Mouse (Mus musculus): ENCODE data around the gene Adad1. TPM values are rescaled to one million over a fixed set of nuclear protein-coding genes. Genes with fewer than 3 reads are reported as not detected.

Adad1 gene
- polyA plus RNA-seq, 1 experiment from 2014 or later = 0.09 TPM

GRCm38 (mm10) chr3:37140168-37140906 lies 77.0 kb downstream of the Adad1 start:
- no peak for ATAC-seq
- TF ChIP-seq CTCF (IDR thresholded peaks at IDR 0.05; ENCODE audit: low read depth) = no peak
- H3K36me3 ChIP-seq (ENCODE audit: control insufficient read depth, insufficient read depth) = no peaks in the 10 kb centered on the region

GRCm38 (mm10) chr3:37141827-37142226 lies 78.5 kb downstream of the Adad1 start:
- Histone ChIP-seq H3K9ac (ENCODE audit: low read depth, low read length) (no peak overlapping the region), H3K4me3 (ENCODE audit: low read depth, low read length) (no peak overlapping the region), H3K9me3 (ENCODE audit: control insufficient read depth) (no peaks in the 10 kb centered on the region), H3K36me3 (ENCODE audit: control insufficient read depth, insufficient read depth) (no peaks in the 10 kb centered on the region), H3K27me3 (replicated peaks; ENCODE audit: control insufficient read depth, insufficient read depth, low read length) (no peaks in the 10 kb centered on the region), H3K4me2 (replicated peaks; ENCODE audit: low read depth) (no peak overlapping the region), H3K27ac (ENCODE audit: low read depth, low read length) (no peak overlapping the region), H3K4me1 (replicated peaks; ENCODE audit: control insufficient read depth, insufficient read depth, low read length) (no peaks in the 10 kb centered on the region)
- TF ChIP-seq CTCF (IDR thresholded peaks at IDR 0.05; ENCODE audit: low read depth) = no peak
- no peak for ATAC-seq
- 82% methylated on average over 2 of the region's 2 CpGs for WGBS

More at GRCm38 (mm10) chr3:37140168-37140906, 77.0 kb downstream of the Adad1 start:
- Histone ChIP-seq H3K4me1 (replicated peaks; ENCODE audit: control insufficient read depth, insufficient read depth, low read length) (no peaks in the 10 kb centered on the region), H3K27ac (ENCODE audit: low read depth, low read length) (no peak overlapping the region), H3K27me3 (replicated peaks; ENCODE audit: control insufficient read depth, insufficient read depth, low read length) (no peaks in the 10 kb centered on the region), H3K9me3 (ENCODE audit: control insufficient read depth) (no peaks in the 10 kb centered on the region), H3K9ac (ENCODE audit: low read depth, low read length) (no peak overlapping the region), H3K4me3 (ENCODE audit: low read depth, low read length) (no peak overlapping the region), H3K4me2 (replicated peaks; ENCODE audit: low read depth) (no peak overlapping the region)
- 85% methylated on average over 6 of the region's 6 CpGs for whole genome bisulfite sequencing

- TF ChIP-seq CTCF (IDR thresholded peaks at IDR 0.05; ENCODE audit: low read depth) = no peak
- H3K4me1 ChIP-seq (replicated peaks; ENCODE audit: control insufficient read depth, insufficient read depth, low read length) = no peaks in the 10 kb centered on the region
- no peaks in the 10 kb centered on the region for H3K36me3 ChIP-seq (ENCODE audit: control insufficient read depth, insufficient read depth)
- H3K4me2 ChIP-seq (replicated peaks; ENCODE audit: low read depth) = no peak overlapping the region
- no peak overlapping the region for H3K4me3 ChIP-seq (ENCODE audit: low read depth, low read length)
- WGBS = 45% methylated on average over 1 of the region's 1 CpGs
- H3K27me3 ChIP-seq (replicated peaks; ENCODE audit: control insufficient read depth, insufficient read depth, low read length) = no peaks in the 10 kb centered on the region
- H3K27ac ChIP-seq (ENCODE audit: low read depth, low read length) = no peak overlapping the region
- no peak for ATAC-seq
- no peaks in the 10 kb centered on the region for H3K9me3 ChIP-seq (ENCODE audit: control insufficient read depth)
- no peak overlapping the region for H3K9ac ChIP-seq (ENCODE audit: low read depth, low read length)
Observed at GRCm38 (mm10) chr3:37144979-37145378, 81.7 kb downstream of the Adad1 start.

- no peak for TF ChIP-seq CTCF (IDR thresholded peaks at IDR 0.05; ENCODE audit: low read depth)
- H3K27ac ChIP-seq (ENCODE audit: low read depth, low read length) = no peak overlapping the region
- H3K36me3 ChIP-seq (ENCODE audit: control insufficient read depth, insufficient read depth) = no peaks in the 10 kb centered on the region
- no peaks in the 10 kb centered on the region for H3K9me3 ChIP-seq (ENCODE audit: control insufficient read depth)
- H3K9ac ChIP-seq (ENCODE audit: low read depth, low read length) = no peak overlapping the region
- no peaks in the 10 kb centered on the region for H3K27me3 ChIP-seq (replicated peaks; ENCODE audit: control insufficient read depth, insufficient read depth, low read length)
- H3K4me2 ChIP-seq (replicated peaks; ENCODE audit: low read depth) = no peak overlapping the region
- 34% methylated on average over 8 of the region's 8 CpGs for WGBS
- H3K4me3 ChIP-seq (ENCODE audit: low read depth, low read length) = no peak overlapping the region
- H3K4me1 ChIP-seq (replicated peaks; ENCODE audit: control insufficient read depth, insufficient read depth, low read length) = no peaks in the 10 kb centered on the region
- ATAC-seq = no peak
Observed at GRCm38 (mm10) chr3:37146406-37146805, 83.1 kb downstream of the Adad1 start.

DNA sequence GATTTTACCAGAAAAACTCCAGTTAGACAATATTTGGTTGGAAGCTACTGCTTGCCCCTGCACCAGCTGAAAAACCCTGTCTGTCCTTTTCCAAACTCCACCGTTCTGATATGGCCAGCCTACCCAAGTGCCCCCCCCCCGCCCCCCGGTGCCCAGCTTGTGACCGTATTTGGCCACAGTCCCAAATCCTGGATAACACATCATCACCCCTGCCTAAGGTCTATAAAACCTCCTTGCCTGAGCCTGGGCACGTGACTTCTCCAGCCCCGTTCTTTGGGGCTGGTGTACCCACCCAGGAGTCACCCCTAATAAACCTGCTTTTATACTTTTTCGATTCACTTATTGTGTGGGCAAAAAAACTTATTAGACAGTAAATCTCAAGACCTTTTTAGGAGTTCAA lies 83.5 kb downstream of the Adad1 start:
- Histone ChIP-seq H3K9me3 (ENCODE audit: control insufficient read depth) (no peaks in the 10 kb centered on the region), H3K4me3 (ENCODE audit: low read depth, low read length) (no peak overlapping the region), H3K27me3 (replicated peaks; ENCODE audit: control insufficient read depth, insufficient read depth, low read length) (no peaks in the 10 kb centered on the region), H3K27ac (ENCODE audit: low read depth, low read length) (no peak overlapping the region), H3K4me1 (replicated peaks; ENCODE audit: control insufficient read depth, insufficient read depth, low read length) (no peaks in the 10 kb centered on the region), H3K36me3 (ENCODE audit: control insufficient read depth, insufficient read depth) (no peaks in the 10 kb centered on the region), H3K4me2 (replicated peaks; ENCODE audit: low read depth) (no peak overlapping the region), H3K9ac (ENCODE audit: low read depth, low read length) (no peak overlapping the region)
- WGBS = 66% methylated on average over 7 of the region's 7 CpGs
- no peak for ATAC-seq
- TF ChIP-seq CTCF (IDR thresholded peaks at IDR 0.05; ENCODE audit: low read depth) = no peak

GRCm38 (mm10) chr3:37152274-37152673 lies 88.9 kb downstream of the Adad1 start:
- no peaks in the 10 kb centered on the region for H3K27me3 ChIP-seq (replicated peaks; ENCODE audit: control insufficient read depth, insufficient read depth, low read length)
- 70% methylated on average over 10 of the region's 10 CpGs for WGBS
- H3K27ac ChIP-seq (ENCODE audit: low read depth, low read length) = no peak overlapping the region
- no peak overlapping the region for H3K9ac ChIP-seq (ENCODE audit: low read depth, low read length)
- ATAC-seq = no peak
- no peak overlapping the region for H3K4me2 ChIP-seq (replicated peaks; ENCODE audit: low read depth)
- H3K4me3 ChIP-seq (ENCODE audit: low read depth, low read length) = no peak overlapping the region
- no peak for TF ChIP-seq CTCF (IDR thresholded peaks at IDR 0.05; ENCODE audit: low read depth)
- no peaks in the 10 kb centered on the region for H3K9me3 ChIP-seq (ENCODE audit: control insufficient read depth)
- no peaks in the 10 kb centered on the region for H3K36me3 ChIP-seq (ENCODE audit: control insufficient read depth, insufficient read depth)
- 0 out of 2 replicates have a peak, but pooled peaks cover 4% of the 10 kb centered on the region for H3K4me1 ChIP-seq (replicated peaks; ENCODE audit: control insufficient read depth, insufficient read depth, low read length)
